Mouse (Mus musculus) lung, adult 2 months (tissue): ENCODE data around the gene Mrpl48.

Experiments
- CTCF ChIP-seq: fragments of 200-500 bp; IDR thresholded peaks from 2 replicates; pipeline ENCODE4 v1.5.1; 2011; ENCODE audit warnings: mild to moderate bottlenecking, low read length, control low read depth; ENCODE audit not compliant: insufficient read depth
- POLR2A ChIP-seq: fragments of 200-500 bp; IDR thresholded peaks from 2 replicates; pipeline ENCODE4 v1.6.1; 2011; ENCODE audit warnings: low read depth, mild to moderate bottlenecking, control low read depth, low read length, borderline replicate concordance; ENCODE audit errors: extremely low read depth

DNA sequence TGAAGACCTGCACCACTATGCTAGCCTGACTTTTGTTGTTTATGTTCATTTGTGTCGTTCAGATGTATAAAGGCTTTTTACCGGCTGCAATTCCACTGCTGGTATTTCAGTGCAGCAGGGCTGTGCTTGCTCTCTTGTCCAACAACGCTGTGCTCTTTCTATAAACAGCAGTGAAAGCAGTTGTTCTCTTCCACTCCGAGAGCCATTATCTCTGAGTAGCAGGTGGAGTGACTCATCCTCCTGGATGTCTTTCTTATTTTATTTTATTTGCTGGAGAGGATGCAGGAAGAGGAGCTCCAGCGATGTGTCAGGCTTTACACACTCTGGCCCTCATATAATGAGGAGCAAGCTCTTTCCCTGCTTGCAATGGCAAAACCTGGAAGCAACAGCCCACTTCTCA lies 7.9 kb downstream of the Mrpl48 start:
- no peak for TF ChIP-seq POLR2A
- no peak for TF ChIP-seq CTCF
